Mouse (Mus musculus): ENCODE measurements at regions not wholly inside any gene's neighbourhood (a gene's known extent, or its start where the extent isn't known, plus 50 kb on each side); places are given as distances from the start of the nearest gene placed in this dataset.

DNA sequence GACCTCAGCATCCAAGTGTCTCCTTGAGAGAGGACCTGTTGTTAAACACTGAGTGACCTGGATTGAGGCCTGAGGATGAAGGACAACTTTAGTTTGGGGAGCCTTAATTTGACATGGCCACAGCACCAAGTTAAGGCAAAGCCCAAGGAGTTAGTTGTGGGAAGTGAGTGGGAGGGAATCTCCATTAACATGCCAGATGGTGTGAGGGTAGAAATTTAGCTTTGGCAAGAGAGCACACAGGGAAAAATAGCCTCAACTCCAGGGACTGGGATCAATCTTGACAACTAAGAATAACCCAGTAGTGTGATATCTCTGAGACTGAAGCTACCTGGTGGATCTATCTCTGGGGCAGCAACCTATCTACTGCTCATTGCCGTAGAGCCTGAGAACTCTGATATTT, 105.4 kb downstream of the Ahr start:
- Histone ChIP-seq H3K4me2 (no peak overlapping the region), H3K4me1 (no peaks in the 10 kb centered on the region), H3K36me3 (replicated peaks) (no peaks in the 10 kb centered on the region), H3K9ac (no peak overlapping the region), H3K9me3 (no peaks in the 10 kb centered on the region), H3K27me3 (no peaks in the 10 kb centered on the region), H3K27ac (no peak overlapping the region), H3K4me3 (replicated peaks) (no peak overlapping the region)
- no peak for ATAC-seq (ENCODE audit: low FRiP score)
- whole genome bisulfite sequencing: 100% methylated on average over 1 of the region's 1 CpGs

GRCm38 (mm10) chr12:35419206-35419605, 115.6 kb downstream of the Ahr start:
- H3K9me3 ChIP-seq: no peaks in the 10 kb centered on the region
- no peak for ATAC-seq (ENCODE audit: low FRiP score)
- no peaks in the 10 kb centered on the region for H3K36me3 ChIP-seq (replicated peaks)
- H3K4me2 ChIP-seq: no peak overlapping the region
- no peak overlapping the region for H3K27ac ChIP-seq
- no peak overlapping the region for H3K9ac ChIP-seq
- no peaks in the 10 kb centered on the region for H3K4me1 ChIP-seq
- no peaks in the 10 kb centered on the region for H3K27me3 ChIP-seq
- H3K4me3 ChIP-seq (replicated peaks): no peak overlapping the region
- 40% methylated on average over 2 of the region's 2 CpGs for WGBS

- no peaks in the 10 kb centered on the region for H3K27me3 ChIP-seq
- no peak overlapping the region for H3K27ac ChIP-seq
- no peak overlapping the region for H3K4me3 ChIP-seq (replicated peaks)
- no peak overlapping the region for H3K9ac ChIP-seq
- H3K4me2 ChIP-seq: no peak overlapping the region
- no peaks in the 10 kb centered on the region for H3K4me1 ChIP-seq
- no peaks in the 10 kb centered on the region for H3K9me3 ChIP-seq
- no peak for ATAC-seq (ENCODE audit: low FRiP score)
- no peaks in the 10 kb centered on the region for H3K36me3 ChIP-seq (replicated peaks)
- 81% methylated on average over 4 of the region's 4 CpGs for WGBS
Measured at GRCm38 (mm10) chr12:35417943-35418342, 116.9 kb downstream of the Ahr start.

- no peak overlapping the region for H3K4me2 ChIP-seq
- no peaks in the 10 kb centered on the region for H3K27me3 ChIP-seq
- WGBS: 75% methylated on average over 5 of the region's 5 CpGs
- ATAC-seq (ENCODE audit: low FRiP score): no peak
- no peaks in the 10 kb centered on the region for H3K9me3 ChIP-seq
- H3K4me3 ChIP-seq (replicated peaks): no peak overlapping the region
- no peaks in the 10 kb centered on the region for H3K4me1 ChIP-seq
- no peaks in the 10 kb centered on the region for H3K36me3 ChIP-seq (replicated peaks)
- H3K27ac ChIP-seq: no peak overlapping the region
- no peak overlapping the region for H3K9ac ChIP-seq
Measured at GRCm38 (mm10) chr12:35416583-35416982, 118.3 kb downstream of the Ahr start.

- no peak for ATAC-seq (ENCODE audit: low FRiP score)
- H3K27me3 ChIP-seq: no peaks in the 10 kb centered on the region
- no peak overlapping the region for H3K4me3 ChIP-seq (replicated peaks)
- no peaks in the 10 kb centered on the region for H3K36me3 ChIP-seq (replicated peaks)
- H3K9me3 ChIP-seq: no peaks in the 10 kb centered on the region
- WGBS: 84% methylated on average over 3 of the region's 3 CpGs
- no peak overlapping the region for H3K4me2 ChIP-seq
- no peak overlapping the region for H3K9ac ChIP-seq
- H3K4me1 ChIP-seq: no peaks in the 10 kb centered on the region
- H3K27ac ChIP-seq: no peak overlapping the region
Measured at GRCm38 (mm10) chr12:35412715-35413114, 122.1 kb downstream of the Ahr start.

- ATAC-seq (ENCODE audit: low FRiP score): no peak
Measured at GRCm38 (mm10) chr12:35408461-35408860, 126.4 kb downstream of the Ahr start.

GRCm38 (mm10) chr12:35408044-35408443, 126.8 kb downstream of the Ahr start:
- ATAC-seq (ENCODE audit: low FRiP score): no peak
- no peak overlapping the region for H3K4me3 ChIP-seq (replicated peaks)
- no peak overlapping the region for H3K4me2 ChIP-seq
- no peaks in the 10 kb centered on the region for H3K4me1 ChIP-seq
- H3K27me3 ChIP-seq: no peaks in the 10 kb centered on the region
- H3K9me3 ChIP-seq: no peaks in the 10 kb centered on the region
- 93% methylated on average over 3 of the region's 3 CpGs for WGBS
- no peak overlapping the region for H3K27ac ChIP-seq
- no peak overlapping the region for H3K9ac ChIP-seq
- H3K36me3 ChIP-seq (replicated peaks): no peaks in the 10 kb centered on the region

More at GRCm38 (mm10) chr12:35408461-35408860, 126.4 kb downstream of the Ahr start:
- Histone ChIP-seq H3K27me3 (no peaks in the 10 kb centered on the region), H3K9me3 (no peaks in the 10 kb centered on the region), H3K4me3 (replicated peaks) (no peak overlapping the region), H3K4me2 (no peak overlapping the region), H3K9ac (no peak overlapping the region), H3K4me1 (no peaks in the 10 kb centered on the region), H3K27ac (no peak overlapping the region), H3K36me3 (replicated peaks) (no peaks in the 10 kb centered on the region)
- 85% methylated on average over 3 of the region's 3 CpGs for WGBS

- no peak overlapping the region for H3K9ac ChIP-seq
- H3K9me3 ChIP-seq: no peaks in the 10 kb centered on the region
- H3K4me1 ChIP-seq: no peaks in the 10 kb centered on the region
- H3K4me3 ChIP-seq (replicated peaks): no peak overlapping the region
- no peaks in the 10 kb centered on the region for H3K27me3 ChIP-seq
- no peak for ATAC-seq (ENCODE audit: low FRiP score)
- no peak overlapping the region for H3K27ac ChIP-seq
- 76% methylated on average over 2 of the region's 2 CpGs for WGBS
- H3K4me2 ChIP-seq: no peak overlapping the region
- H3K36me3 ChIP-seq (replicated peaks): no peaks in the 10 kb centered on the region
Measured at GRCm38 (mm10) chr12:35401853-35402252, 133.0 kb downstream of the Ahr start.

DNA sequence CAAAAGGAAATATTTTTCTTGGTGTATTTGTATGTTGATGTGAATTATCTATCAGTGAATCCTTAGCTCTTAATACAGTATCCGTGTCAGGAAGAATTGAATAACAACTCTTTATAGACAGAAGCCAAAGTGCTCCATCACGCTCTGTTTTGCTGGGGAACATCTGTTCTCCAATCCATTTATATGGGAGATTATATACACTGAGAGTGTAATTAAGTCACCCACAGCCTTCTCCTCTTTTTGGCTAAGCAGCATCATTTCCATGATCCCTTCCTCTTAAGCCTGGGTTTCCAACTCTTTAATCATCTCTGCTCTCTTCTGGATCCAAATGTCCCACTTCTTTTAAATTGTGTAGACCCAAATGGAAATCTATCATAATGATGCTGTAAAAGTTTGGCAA, 133.6 kb downstream of the Ahr start:
- H3K4me1 ChIP-seq: no peaks in the 10 kb centered on the region
- no peak overlapping the region for H3K27ac ChIP-seq
- no peaks in the 10 kb centered on the region for H3K9me3 ChIP-seq
- WGBS: 85% methylated on average over 2 of the region's 2 CpGs
- H3K9ac ChIP-seq: no peak overlapping the region
- no peak overlapping the region for H3K4me2 ChIP-seq
- no peaks in the 10 kb centered on the region for H3K27me3 ChIP-seq
- no peak for ATAC-seq (ENCODE audit: low FRiP score)
- no peaks in the 10 kb centered on the region for H3K36me3 ChIP-seq (replicated peaks)
- no peak overlapping the region for H3K4me3 ChIP-seq (replicated peaks)

- H3K27ac ChIP-seq: no peak overlapping the region
- H3K9me3 ChIP-seq: no peaks in the 10 kb centered on the region
- H3K27me3 ChIP-seq: no peaks in the 10 kb centered on the region
- no peak overlapping the region for H3K4me2 ChIP-seq
- no peak overlapping the region for H3K4me3 ChIP-seq (replicated peaks)
- WGBS: 91% methylated on average over 1 of the region's 1 CpGs
- H3K36me3 ChIP-seq (replicated peaks): no peaks in the 10 kb centered on the region
- H3K4me1 ChIP-seq: no peaks in the 10 kb centered on the region
- H3K9ac ChIP-seq: no peak overlapping the region
- no peak for ATAC-seq (ENCODE audit: low FRiP score)
Measured at GRCm38 (mm10) chr12:35395211-35395610, 139.6 kb downstream of the Ahr start.

DNA sequence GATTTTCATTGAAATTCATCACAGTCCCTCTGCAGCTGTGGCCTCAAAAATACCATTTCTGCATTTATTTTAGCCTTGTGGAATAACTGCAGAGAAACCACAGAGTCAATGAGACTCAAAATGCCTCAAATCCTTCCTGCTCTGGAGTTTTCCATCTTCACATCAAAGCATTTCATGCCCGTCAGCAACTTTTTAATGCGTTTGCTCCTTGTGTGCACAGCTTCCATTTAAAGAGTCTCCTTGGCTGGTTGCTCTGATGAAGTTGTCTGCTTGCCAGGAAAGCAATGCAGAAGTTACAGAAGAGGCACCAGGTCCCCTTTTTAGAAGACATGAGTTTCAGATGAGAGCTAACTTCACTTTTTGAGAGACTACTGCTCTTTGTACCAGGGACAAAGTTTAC, 142.7 kb downstream of the Ahr start:
- Histone ChIP-seq H3K4me3 (replicated peaks) (no peak overlapping the region), H3K4me1 (no peaks in the 10 kb centered on the region), H3K36me3 (replicated peaks) (no peaks in the 10 kb centered on the region), H3K4me2 (no peak overlapping the region), H3K27ac (no peak overlapping the region), H3K9ac (no peak overlapping the region), H3K27me3 (no peaks in the 10 kb centered on the region), H3K9me3 (no peaks in the 10 kb centered on the region)
- 85% methylated on average over 2 of the region's 2 CpGs for WGBS
- ATAC-seq (ENCODE audit: low FRiP score): no peak

DNA sequence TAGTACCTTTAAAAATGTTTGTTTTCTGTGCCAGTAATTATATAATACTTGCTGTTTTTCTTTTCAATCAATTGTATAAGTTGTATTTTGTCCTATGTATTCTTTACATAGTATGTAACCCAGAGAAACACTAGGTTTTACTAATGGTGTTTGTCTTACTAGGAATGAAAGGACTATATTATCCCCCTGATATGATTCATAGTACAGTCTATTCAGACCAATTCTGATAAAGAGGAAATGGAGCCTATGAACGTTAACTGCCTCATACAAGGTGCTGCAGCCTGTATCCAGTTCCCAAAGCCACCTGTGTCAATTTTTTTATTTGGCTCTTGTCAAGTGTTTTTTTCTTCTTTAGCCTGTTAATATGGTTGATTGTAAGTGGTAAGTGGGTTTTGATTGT, 144.6 kb downstream of the Ahr start:
- WGBS: 88% methylated on average over 1 of the region's 1 CpGs
- no peak overlapping the region for H3K27ac ChIP-seq
- no peaks in the 10 kb centered on the region for H3K4me1 ChIP-seq
- no peak overlapping the region for H3K4me3 ChIP-seq (replicated peaks)
- H3K36me3 ChIP-seq (replicated peaks): no peaks in the 10 kb centered on the region
- H3K4me2 ChIP-seq: no peak overlapping the region
- ATAC-seq (ENCODE audit: low FRiP score): no peak
- H3K9ac ChIP-seq: no peak overlapping the region
- no peaks in the 10 kb centered on the region for H3K9me3 ChIP-seq
- no peaks in the 10 kb centered on the region for H3K27me3 ChIP-seq

- Histone ChIP-seq H3K36me3 (replicated peaks) (no peaks in the 10 kb centered on the region), H3K4me3 (replicated peaks) (no peak overlapping the region), H3K4me1 (no peaks in the 10 kb centered on the region), H3K27ac (no peak overlapping the region), H3K4me2 (no peak overlapping the region), H3K9me3 (no peaks in the 10 kb centered on the region), H3K27me3 (no peaks in the 10 kb centered on the region), H3K9ac (no peak overlapping the region)
- ATAC-seq (ENCODE audit: low FRiP score): no peak
Measured at GRCm38 (mm10) chr12:35389839-35390238, 145.0 kb downstream of the Ahr start.

DNA sequence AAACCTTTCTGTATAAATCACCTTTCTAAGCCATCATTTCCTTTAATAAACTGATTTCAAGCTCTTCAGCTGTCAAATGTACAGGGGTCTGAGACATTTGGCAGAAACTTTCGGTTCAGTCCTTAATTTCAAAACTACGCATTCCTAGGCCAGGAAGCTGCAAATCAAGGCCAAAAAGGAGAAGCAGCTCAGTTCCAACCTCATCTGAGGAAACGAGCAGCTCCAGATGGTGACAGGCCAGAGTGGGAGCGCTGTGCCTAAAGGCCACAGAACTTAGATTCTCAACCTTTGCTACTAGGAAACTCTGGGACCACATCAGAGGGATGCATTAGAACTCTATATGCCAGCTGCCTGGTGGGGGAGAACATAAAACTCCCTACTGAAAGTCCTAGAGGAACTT, 150.6 kb downstream of the Ahr start:
- ATAC-seq (ENCODE audit: low FRiP score): no peak
- WGBS: 82% methylated on average over 4 of the region's 4 CpGs
- no peak overlapping the region for H3K27ac ChIP-seq

More for the DNA sequence above, 150.6 kb downstream of the Ahr start:
- Histone ChIP-seq H3K36me3 (replicated peaks) (no peaks in the 10 kb centered on the region), H3K4me1 (no peaks in the 10 kb centered on the region), H3K9me3 (no peaks in the 10 kb centered on the region), H3K4me2 (no peak overlapping the region), H3K27me3 (no peaks in the 10 kb centered on the region), H3K4me3 (replicated peaks) (no peak overlapping the region), H3K9ac (no peak overlapping the region)
